ENCODE assay signal across 18 mouse cellular contexts in genomic region chr16:23164443-23164842, GRCm38 (mm10). TPM values are rescaled to one million over a fixed set of nuclear protein-coding genes. Genes with fewer than 3 reads are reported as not detected.
DNase-seq lines count a peak whose midpoint lies in the region; ATAC-seq and TF ChIP-seq lines count a peak whose summit lies in the region.
"Had no signal": no experiment of that assay in that cellular context is flagged by ENCODE, and none has a peak within 500 bp of the region (broad histone marks: within the 10 kb centered on the region; RNA-seq: fewer than 3 reads in every experiment).

No protein-coding gene starts in this region.

- H3K4me2 ChIP-seq in lung, embryonic 16.5 days (ENCODE audit: low read depth, low read length) = no peak overlapping the region
- H3K4me2 ChIP-seq in heart, embryonic 15.5 days = no peak overlapping the region
- H3K4me2 ChIP-seq: neural tube, embryonic 15.5 days had no signal

- H3K9ac ChIP-seq in lung, embryonic 16.5 days (ENCODE audit: low read length) = no peak overlapping the region
- H3K9ac ChIP-seq in heart, embryonic 15.5 days = no peak overlapping the region
- H3K9ac ChIP-seq: neural tube, embryonic 15.5 days had no signal

- DNase-seq in gastrocnemius, adult 2 months = no peak
- no peak for DNase-seq in gastrocnemius, postnatal 10 days
- no peak for DNase-seq in lung, postnatal 4 days
- DNase-seq in kidney, postnatal 36 days = peak; percentile 5 to 35
- no peak for DNase-seq in embryo, embryonic 11 days
- DNase-seq in cerebellum, postnatal 14 days = no peak
- DNase-seq: cerebellum, adult 8-10 months; liver; thymus, adult 2 months had no signal

- no peak for TF ChIP-seq CTCF in gastrocnemius, adult 2 months (IDR thresholded peaks at IDR 0.05)

- H3K36me3 ChIP-seq in lung, embryonic 16.5 days (ENCODE audit: control insufficient read depth, insufficient read depth, low read length) = no peaks in the 10 kb centered on the region
- H3K36me3 ChIP-seq in heart, embryonic 15.5 days = no peaks in the 10 kb centered on the region
- H3K36me3 ChIP-seq: forebrain, embryonic 10.5 days; hindbrain, embryonic 10.5 days; neural tube, embryonic 15.5 days had no signal

- peak overlapping the region; percentile 58 for H3K4me3 ChIP-seq in gastrocnemius, adult 2 months
- H3K4me3 ChIP-seq in lung, embryonic 16.5 days (ENCODE audit: low read length) = no peak overlapping the region
- no peak overlapping the region for H3K4me3 ChIP-seq in heart, embryonic 15.5 days
- H3K4me3 ChIP-seq: forebrain, embryonic 10.5 days; hindbrain, embryonic 10.5 days; neural tube, embryonic 15.5 days had no signal

- H3K4me1 ChIP-seq in lung, embryonic 16.5 days (replicated peaks; ENCODE audit: control insufficient read depth, insufficient read depth, low read length) = no peaks in the 10 kb centered on the region
- no peaks in the 10 kb centered on the region; the same call in none of the 2 replicates for H3K4me1 ChIP-seq in heart, embryonic 15.5 days (replicated peaks)
- H3K4me1 ChIP-seq: forebrain, embryonic 10.5 days; hindbrain, embryonic 10.5 days; neural tube, embryonic 15.5 days had no signal

- ATAC-seq in lung, embryonic 16.5 days (ENCODE audit: low read depth) = peak; percentile 45; the same call in 1 of the 2 replicates
- ATAC-seq in heart, embryonic 15.5 days (replicated peaks; ENCODE audit: insufficient number of reproducible peaks, insufficient read depth, low FRiP score, low read depth) = no peak
- ATAC-seq: activated CD4-positive, CD25-positive, alpha-beta regulatory T cell, adult 4 months; intestine, embryonic 16.5 days had no signal

- WGBS in lung, embryonic 16.5 days = 61% methylated on average over 6 of the region's 6 CpGs
- 44% methylated on average over 6 of the region's 6 CpGs for WGBS in heart, embryonic 15.5 days

- H3K27me3 ChIP-seq in lung, embryonic 16.5 days (ENCODE audit: control insufficient read depth, insufficient read depth, low read depth, low read length) = no peaks in the 10 kb centered on the region
- no peaks in the 10 kb centered on the region for H3K27me3 ChIP-seq in heart, embryonic 15.5 days
- H3K27me3 ChIP-seq: neural tube, embryonic 15.5 days had no signal

- H3K27ac ChIP-seq in gastrocnemius, adult 2 months = peak overlapping the region; percentile 86
- peak overlapping the region; percentile 30 for H3K27ac ChIP-seq in lung, embryonic 16.5 days (ENCODE audit: low read length)
- peak overlapping the region; percentile 61 for H3K27ac ChIP-seq in heart, embryonic 15.5 days
- H3K27ac ChIP-seq: forebrain, embryonic 10.5 days; hindbrain, embryonic 10.5 days; neural tube, embryonic 15.5 days had no signal

- H3K9me3 ChIP-seq in lung, embryonic 16.5 days (ENCODE audit: control insufficient read depth, low read length) = no peaks in the 10 kb centered on the region
- H3K9me3 ChIP-seq in heart, embryonic 15.5 days (replicated peaks) = no peaks in the 10 kb centered on the region
- H3K9me3 ChIP-seq: forebrain, embryonic 10.5 days; hindbrain, embryonic 10.5 days; neural tube, embryonic 15.5 days had no signal

- intact Hi-C loops in gastrocnemius, adult 2 months (cut with DNase I) = no loop called here

RNA-seq across cellular contexts. Expression of gene Adipoq, which starts 18.1 kb away (rescaled TPM):
- 1 to 10 TPM in 1 of 2 experiments, under 1 TPM in 1; 0.87 to 8.6 TPM for total RNA-seq in gastrocnemius, adult 2 months (2021)
- 10 to 100 TPM; 12.4 to 15.1 TPM for total RNA-seq in gastrocnemius, postnatal 10 days (2021)
- polyA plus RNA-seq in lung, embryonic 16.5 days (2015; fragmentation: Nextera tagmentation; extraction: Ambion mirVana) = 0.73 TPM in 1 of 2 replicates, not detected in the other
- 0.10 TPM in 1 of 2 replicates, not detected in the other for polyA plus RNA-seq in heart, embryonic 15.5 days (2015; fragmentation: Nextera tagmentation; extraction: Ambion mirVana)
- total RNA-seq: monocyte, adult 5-6 weeks had no signal
- polyA plus RNA-seq: activated CD4-positive, CD25-positive, alpha-beta regulatory T cell, adult 4 months; embryonic facial prominence, embryonic 11.5 days; forebrain, embryonic 10.5 days; hindbrain, embryonic 10.5 days; intestine, embryonic 16.5 days had no signal

RNA-seq across cellular contexts. Expression of gene Rfc4, which starts 36.9 kb away (rescaled TPM):
- 1 to 10 TPM; 7.6 to 7.9 TPM for total RNA-seq in gastrocnemius, adult 2 months (2021)
- total RNA-seq in gastrocnemius, postnatal 10 days (2021) = 1 to 10 TPM; 7.4 to 8.2 TPM
- 108 and 123 TPM in 2 replicates for polyA plus RNA-seq in lung, embryonic 16.5 days (2015; fragmentation: Nextera tagmentation; extraction: Ambion mirVana)
- polyA plus RNA-seq in heart, embryonic 15.5 days (2015; fragmentation: Nextera tagmentation; extraction: Ambion mirVana) = 71.6 and 74.4 TPM in 2 replicates

RNA-seq across cellular contexts. Expression of gene Eif4a2, which starts 57.2 kb away (rescaled TPM):
- total RNA-seq in gastrocnemius, adult 2 months (2021) = 100 to 1,000 TPM; 458 to 462 TPM
- total RNA-seq in gastrocnemius, postnatal 10 days (2021) = 100 to 1,000 TPM; 272 to 309 TPM
- polyA plus RNA-seq in lung, embryonic 16.5 days (2015; fragmentation: Nextera tagmentation; extraction: Ambion mirVana) = 203 and 205 TPM in 2 replicates
- 155 and 160 TPM in 2 replicates for polyA plus RNA-seq in heart, embryonic 15.5 days (2015; fragmentation: Nextera tagmentation; extraction: Ambion mirVana)

Comparison
In these comparisons a context has a peak if more than half of its experiments do, and no peak if none do; other contexts are left out.
1. DNase-seq: peak in kidney, postnatal 36 days (2 of 2); none in gastrocnemius, adult 2 months (single experiment), gastrocnemius, postnatal 10 days (single experiment), lung, postnatal 4 days (0 of 2), embryo, embryonic 11 days (single experiment) and cerebellum, postnatal 14 days (0 of 2).
2. H3K27ac ChIP-seq: peak in every context shown above with its lines; median percentile 86 in gastrocnemius, adult 2 months; 61 in heart, embryonic 15.5 days; 30 in lung, embryonic 16.5 days.